Mouse (Mus musculus) liver, embryonic 18 days (tissue): ENCODE results near the gene Ackr3. TPM values are rescaled to one million over a fixed set of nuclear protein-coding genes. Genes with fewer than 3 reads are reported as not detected.

ENCODE experiments used
- polyA plus RNA-seq: library from polyadenylated mRNA; depleted of rRNA; stranded (reverse); fragments of >200 nt; gene quantifications from 2 replicates; pipeline ENCODE4 v1.2.3, GENCODE M21; 2012; rRNA removed

Gene Ackr3
- 4.9 and 5.3 TPM in 2 replicates for polyA plus RNA-seq

GRCm38 (mm10) chr1:90203783-90204690 lies at the start of gene Ackr3:
Gene Ackr3, plus strand, starts transcription at chr1:90203980.

Other genes starting within 250 kb of the Ackr3 start
- not detected in 2 replicates for gene Asb18, start 189.3 kb upstream of the Ackr3 start, polyA plus RNA-seq
- gene Iqca, start 50.6 kb upstream of the Ackr3 start, polyA plus RNA-seq, result 0.67 and 0.84 TPM in 2 replicates